Comparison of ENCODE assay signal across 28 mouse cellular contexts in the genomic region with DNA sequence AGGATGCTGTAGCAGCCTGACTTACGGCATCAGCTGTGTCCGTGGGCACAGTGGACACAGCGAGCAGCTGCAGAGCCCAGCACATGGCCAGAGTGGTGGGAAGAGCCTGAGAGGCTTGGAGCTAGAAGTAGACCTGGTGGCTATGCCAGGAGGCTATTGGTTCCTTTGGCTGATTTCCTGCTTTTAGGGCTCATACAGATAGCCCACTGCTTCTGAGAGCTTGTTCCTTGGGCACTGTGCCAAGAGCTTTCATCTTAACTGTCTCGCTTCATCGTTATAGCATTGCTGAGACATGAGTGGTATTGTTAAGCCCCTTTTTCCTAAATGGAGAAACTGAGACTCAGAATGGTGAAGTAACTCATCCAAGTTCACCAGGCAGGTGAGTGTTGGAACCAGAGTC. TPM values are rescaled to one million over a fixed set of nuclear protein-coding genes. Genes with fewer than 3 reads are reported as not detected.
A peak's percentile ranks its signal among the peaks of the same experiment; 100 is the strongest.
DNase-seq lines count a peak whose midpoint lies in the region; ATAC-seq and TF ChIP-seq lines count a peak whose summit lies in the region.
"Had no signal": no experiment of that assay in that cellular context is flagged by ENCODE, and none has a peak within 500 bp of the region (broad histone marks: within the 10 kb centered on the region; RNA-seq: fewer than 3 reads in every experiment).

No protein-coding gene starts in this region.

- ATAC-seq in liver, embryonic 11.5 days (replicated peaks; ENCODE audit: low FRiP score) = no peak
- ATAC-seq in liver, embryonic 14.5 days (ENCODE audit: insufficient read depth) = no peak
- ATAC-seq: hindbrain, embryonic 16.5 days; midbrain, embryonic 16.5 days; Patski had no signal

- peak overlapping the region; percentile 2; the same call in 1 of the 2 replicates for H3K4me2 ChIP-seq in liver, embryonic 11.5 days
- H3K4me2 ChIP-seq in liver, embryonic 14.5 days (ENCODE audit: low read depth) = peak overlapping the region; percentile 20; the same call in 1 of the 2 replicates
- H3K4me2 ChIP-seq: embryonic facial prominence, embryonic 12.5 days; lung, embryonic 15.5 days; neural tube, embryonic 12.5 days had no signal

- no peak for TF ChIP-seq POLR2A in MEL (IDR thresholded peaks at IDR 0.05; ENCODE audit: control insufficient read depth in 1 of 2, insufficient read depth in 1 of 2, low read depth in 1 of 2, low read length in 2 of 2, poor library complexity in 1 of 2)

- no peak for TF ChIP-seq CTCF in MEL (IDR thresholded peaks at IDR 0.05 in 2 of 3, conservative IDR thresholded peaks at IDR 0.05 in 1 of 3; ENCODE audit: control insufficient read depth in 1 of 3, insufficient read depth in 1 of 3, low read depth in 2 of 3, low read length in 3 of 3, poor library complexity in 1 of 3, severe bottlenecking in 1 of 3)
- no peak for TF ChIP-seq CTCF in liver, embryonic 14.5 days (IDR thresholded peaks at IDR 0.05; ENCODE audit: low read depth)

- H3K9ac ChIP-seq in liver, embryonic 11.5 days (ENCODE audit: low read depth, low read length) = no peak overlapping the region
- no peak overlapping the region for H3K9ac ChIP-seq in MEL (ENCODE audit: control insufficient read depth, low read depth, low read length, poor library complexity, severe bottlenecking)
- H3K9ac ChIP-seq in liver, embryonic 14.5 days (replicated peaks) = no peak overlapping the region
- H3K9ac ChIP-seq: embryonic facial prominence, embryonic 12.5 days; lung, embryonic 15.5 days; neural tube, embryonic 12.5 days had no signal

- 79% methylated on average over 5 of the region's 5 CpGs for WGBS in liver, embryonic 11.5 days
- WGBS in liver, embryonic 14.5 days (ENCODE audit: insufficient replicate concordance) = 61% methylated on average over 5 of the region's 5 CpGs

- 0 out of 2 replicates have a peak, but pooled peaks cover 2% of the 10 kb centered on the region for H3K27me3 ChIP-seq in liver, embryonic 11.5 days (replicated peaks; ENCODE audit: control insufficient read depth, insufficient read depth, low read length)
- H3K27me3 ChIP-seq in MEL (ENCODE audit: control insufficient read depth in 1 of 2, insufficient read depth in 2 of 2, low read length in 2 of 2) = no peaks in the 10 kb centered on the region
- no peaks in the 10 kb centered on the region for H3K27me3 ChIP-seq in liver, embryonic 14.5 days (ENCODE audit: control insufficient read depth, insufficient read depth, low read length)
- H3K27me3 ChIP-seq: embryonic facial prominence, embryonic 12.5 days; lung, embryonic 15.5 days; neural tube, embryonic 12.5 days had no signal

- no peaks in the 10 kb centered on the region for H3K4me1 ChIP-seq in liver, embryonic 11.5 days (replicated peaks; ENCODE audit: control insufficient read depth, insufficient read depth, low read length)
- H3K4me1 ChIP-seq in MEL (ENCODE audit: control insufficient read depth in 1 of 2, insufficient read depth in 2 of 2, low read length in 2 of 2) = peaks cover 12 to 38% of the 10 kb centered on the region in 2 experiments
- H3K4me1 ChIP-seq in liver, embryonic 14.5 days (replicated peaks; ENCODE audit: control insufficient read depth in 2 of 2, insufficient read depth in 2 of 2, low read length in 1 of 2) = peaks cover 0 to 11% of the 10 kb centered on the region in 2 experiments; a peak in 2 of 4 replicates
- H3K4me1 ChIP-seq: embryonic facial prominence, embryonic 12.5 days; hindbrain, embryonic 10.5 days; lung, embryonic 15.5 days; neural tube, embryonic 12.5 days had no signal

- no peak for TF ChIP-seq RAD21 in MEL (IDR thresholded peaks at IDR 0.05; ENCODE audit: low read depth, low read length)

- H3K4me3 ChIP-seq in liver, embryonic 11.5 days (ENCODE audit: low read depth, low read length) = no peak overlapping the region
- H3K4me3 ChIP-seq in MEL (ENCODE audit: control insufficient read depth in 1 of 2, insufficient read depth in 1 of 2, low read depth in 2 of 2, low read length in 2 of 2) = no peak overlapping the region
- H3K4me3 ChIP-seq in liver, embryonic 14.5 days (ENCODE audit: insufficient read depth in 1 of 2, low read depth in 2 of 2, low read length in 2 of 2) = no peak overlapping the region
- H3K4me3 ChIP-seq: embryonic facial prominence, embryonic 12.5 days; hindbrain, embryonic 10.5 days; lung, embryonic 15.5 days; myocyte; neural tube, embryonic 12.5 days had no signal

- H3K36me3 ChIP-seq in liver, embryonic 11.5 days (ENCODE audit: control insufficient read depth, insufficient read depth, low read length) = no peaks in the 10 kb centered on the region
- peaks cover 0 to 20% of the 10 kb centered on the region in 2 experiments; a peak in 2 of 4 replicates for H3K36me3 ChIP-seq in MEL (ENCODE audit: control insufficient read depth in 1 of 2, insufficient read depth in 2 of 2, low read length in 2 of 2)
- no peaks in the 10 kb centered on the region for H3K36me3 ChIP-seq in liver, embryonic 14.5 days (replicated peaks; ENCODE audit: control insufficient read depth, insufficient read depth, low read depth)
- H3K36me3 ChIP-seq: embryonic facial prominence, embryonic 12.5 days; hindbrain, embryonic 10.5 days; lung, embryonic 15.5 days; neural tube, embryonic 12.5 days had no signal

- no peak overlapping the region for H3K27ac ChIP-seq in liver, embryonic 11.5 days (ENCODE audit: low read depth, low read length)
- no peak overlapping the region for H3K27ac ChIP-seq in MEL (ENCODE audit: control insufficient read depth, low read depth, low read length)
- no peak overlapping the region for H3K27ac ChIP-seq in liver, embryonic 14.5 days
- H3K27ac ChIP-seq: embryonic facial prominence, embryonic 12.5 days; hindbrain, embryonic 10.5 days; lung, embryonic 15.5 days; neural tube, embryonic 12.5 days had no signal

- TF ChIP-seq EP300 in MEL (IDR thresholded peaks at IDR 0.05; ENCODE audit: low read depth in 1 of 2, low read length in 2 of 2) = no peak
- no peak for TF ChIP-seq EP300 in liver, embryonic 14.5 days (IDR thresholded peaks at IDR 0.05; ENCODE audit: low read depth)

- H3K9me3 ChIP-seq in liver, embryonic 11.5 days (ENCODE audit: control insufficient read depth, low read length) = no peaks in the 10 kb centered on the region
- no peaks in the 10 kb centered on the region for H3K9me3 ChIP-seq in MEL (replicated peaks; ENCODE audit: insufficient read depth, low read length)
- H3K9me3 ChIP-seq in liver, embryonic 14.5 days (ENCODE audit: control insufficient read depth, low read length) = no peaks in the 10 kb centered on the region
- H3K9me3 ChIP-seq: embryonic facial prominence, embryonic 12.5 days; hindbrain, embryonic 10.5 days; lung, embryonic 15.5 days; neural tube, embryonic 12.5 days had no signal

- no peaks in the 10 kb centered on the region for H3K79me2 ChIP-seq in MEL (ENCODE audit: control insufficient read depth, insufficient read depth, low read length, poor library complexity)

- no peak for DNase-seq in liver, embryonic 11.5 days (ENCODE audit: low spot score)
- DNase-seq in liver (no peak), 416B (ENCODE audit: low read depth) (peak; percentile 58), MEL (ENCODE audit: low read depth, low spot score) (peak; percentile 75)
- no peak for DNase-seq in liver, embryonic 14.5 days (ENCODE audit: low read depth in 3 of 3, low spot score in 3 of 3)
- DNase-seq in gastrocnemius, postnatal 4 days (ENCODE audit: low spot score in 2 of 2) = no peak
- DNase-seq in retina, postnatal 1 day = no peak
- DNase-seq: adrenal gland, postnatal 10 days; cerebellum, adult 11-12 months; cerebellum, postnatal 36 days; gastrocnemius, postnatal 10 days; heart, postnatal 14 days; kidney, adult 18-20 months; kidney, postnatal 4 days; layer of hippocampus, postnatal 36 days; left cerebral cortex, postnatal 4 days; lung, postnatal 36 days; thymus, postnatal 4 days had no signal

TF ChIP-seq in MEL, 35 proteins besides CTCF, POLR2A, EP300 and RAD21 (continues in another document):
- TF ChIP-seq USF1 (IDR thresholded peaks at IDR 0.05; ENCODE audit: low read depth, low read length) (no peak), MAX (IDR thresholded peaks at IDR 0.05; ENCODE audit: low read length) (no peak), POLR2AphosphoS2 (IDR thresholded peaks at IDR 0.05; ENCODE audit: low read length) (no peak), KAT2A (conservative IDR thresholded peaks at IDR 0.05; ENCODE audit: low read depth, low read length) (no peak), TAL1 (IDR thresholded peaks at IDR 0.05; ENCODE audit: low read length) (no peak), USF2 (IDR thresholded peaks at IDR 0.05; ENCODE audit: borderline replicate concordance in 1 of 2, insufficient read depth in 1 of 2, low read depth in 1 of 2, low read length in 2 of 2) (no peak), ZMIZ1 (IDR thresholded peaks at IDR 0.05; ENCODE audit: low read depth, low read length) (no peak), ZNF384 (IDR thresholded peaks at IDR 0.05; ENCODE audit: low read depth, low read length) (no peak), ZC3H11A (IDR thresholded peaks at IDR 0.05; ENCODE audit: low read depth, low read length) (no peak), CHD1 (IDR thresholded peaks at IDR 0.05; ENCODE audit: low read depth, low read length) (no peak)

RNA-seq across cellular contexts. Expression of a gene that starts 1.5 kb away (rescaled TPM):
- 2.4 and 3.1 TPM in 2 replicates for polyA plus RNA-seq in liver, embryonic 11.5 days (2014; fragmentation: Nextera tagmentation; extraction: Ambion mirVana)
- total RNA-seq in MEL (2012; rRNA removed) = not detected in 2 replicates
- polyA plus RNA-seq in MEL (2012; ENCODE audit: insufficient read depth in 1 of 2, insufficient read length in 2 of 2, low read depth in 1 of 2, low replicate concordance in 2 of 2, missing spikeins in 1 of 2) = under 1 TPM in 1 of 2 experiments, not detected in 1; 0.06 TPM
- polyA plus RNA-seq in liver, embryonic 14.5 days (2012; rRNA removed) = 3.1 and 3.6 TPM in 2 replicates
- 2.1 and 2.7 TPM in 2 replicates for polyA plus RNA-seq in liver, embryonic 14.5 days (2014; fragmentation: Nextera tagmentation; extraction: Ambion mirVana)
- under 1 TPM; 0.29 to 0.93 TPM for total RNA-seq in gastrocnemius, postnatal 4 days (2021)
- total RNA-seq: CH12.LX had no signal
- polyA plus RNA-seq: C2C12, myocyte, Patski had no signal

RNA-seq across cellular contexts. Expression of a gene that starts 20.9 kb away (rescaled TPM):
- polyA plus RNA-seq in liver, embryonic 11.5 days (2014; fragmentation: Nextera tagmentation; extraction: Ambion mirVana) = 186 and 190 TPM in 2 replicates
- total RNA-seq in MEL (2012; rRNA removed) = 91.5 and 92.9 TPM in 2 replicates
- polyA plus RNA-seq in MEL (2012; ENCODE audit: insufficient read depth in 1 of 2, insufficient read length in 2 of 2, low read depth in 1 of 2, low replicate concordance in 2 of 2, missing spikeins in 1 of 2) = 100 to 1,000 TPM in 1 of 2 experiments, not detected in 1; 157 TPM
- polyA plus RNA-seq in liver, embryonic 14.5 days (2012; rRNA removed) = 23.3 and 41.3 TPM in 2 replicates
- polyA plus RNA-seq in liver, embryonic 14.5 days (2014; fragmentation: Nextera tagmentation; extraction: Ambion mirVana) = 88.4 and 99.5 TPM in 2 replicates
- total RNA-seq in gastrocnemius, postnatal 4 days (2021) = 10 to 100 TPM; 57.4 to 57.7 TPM

RNA-seq across cellular contexts. Expression of a gene that starts 32.6 kb away (rescaled TPM):
- polyA plus RNA-seq in liver, embryonic 11.5 days (2014; fragmentation: Nextera tagmentation; extraction: Ambion mirVana) = 6.6 TPM in 2 replicates
- 4.2 and 5.7 TPM in 2 replicates for total RNA-seq in MEL (2012; rRNA removed)
- polyA plus RNA-seq in MEL (2012; ENCODE audit: insufficient read depth in 1 of 2, insufficient read length in 2 of 2, low read depth in 1 of 2, low replicate concordance in 2 of 2, missing spikeins in 1 of 2) = 1 to 10 TPM in 1 of 2 experiments, not detected in 1; 7.6 TPM
- 0.29 and 0.31 TPM in 2 replicates for polyA plus RNA-seq in liver, embryonic 14.5 days (2012; rRNA removed)
- polyA plus RNA-seq in liver, embryonic 14.5 days (2014; fragmentation: Nextera tagmentation; extraction: Ambion mirVana) = 1.4 and 1.8 TPM in 2 replicates
- total RNA-seq in gastrocnemius, postnatal 4 days (2021) = 1 to 10 TPM; 4.4 to 4.6 TPM

Comparison
In these comparisons a context has a peak if more than half of its experiments do, and no peak if none do; other contexts are left out.
1. DNase-seq: peak in 416B (single experiment) and MEL (single experiment); none in liver, embryonic 11.5 days (single experiment), liver (single experiment), liver, embryonic 14.5 days (0 of 3), gastrocnemius, postnatal 4 days (0 of 2) and retina, postnatal 1 day (single experiment).